Mouse (Mus musculus): Measurements from ENCODE around the gene Bcor. TPM values are rescaled to one million over a fixed set of nuclear protein-coding genes. Genes with fewer than 3 reads are reported as not detected.

Gene Bcor
- polyA plus RNA-seq, 1 experiment from 2014 or later, result 14.5 TPM

DNA sequence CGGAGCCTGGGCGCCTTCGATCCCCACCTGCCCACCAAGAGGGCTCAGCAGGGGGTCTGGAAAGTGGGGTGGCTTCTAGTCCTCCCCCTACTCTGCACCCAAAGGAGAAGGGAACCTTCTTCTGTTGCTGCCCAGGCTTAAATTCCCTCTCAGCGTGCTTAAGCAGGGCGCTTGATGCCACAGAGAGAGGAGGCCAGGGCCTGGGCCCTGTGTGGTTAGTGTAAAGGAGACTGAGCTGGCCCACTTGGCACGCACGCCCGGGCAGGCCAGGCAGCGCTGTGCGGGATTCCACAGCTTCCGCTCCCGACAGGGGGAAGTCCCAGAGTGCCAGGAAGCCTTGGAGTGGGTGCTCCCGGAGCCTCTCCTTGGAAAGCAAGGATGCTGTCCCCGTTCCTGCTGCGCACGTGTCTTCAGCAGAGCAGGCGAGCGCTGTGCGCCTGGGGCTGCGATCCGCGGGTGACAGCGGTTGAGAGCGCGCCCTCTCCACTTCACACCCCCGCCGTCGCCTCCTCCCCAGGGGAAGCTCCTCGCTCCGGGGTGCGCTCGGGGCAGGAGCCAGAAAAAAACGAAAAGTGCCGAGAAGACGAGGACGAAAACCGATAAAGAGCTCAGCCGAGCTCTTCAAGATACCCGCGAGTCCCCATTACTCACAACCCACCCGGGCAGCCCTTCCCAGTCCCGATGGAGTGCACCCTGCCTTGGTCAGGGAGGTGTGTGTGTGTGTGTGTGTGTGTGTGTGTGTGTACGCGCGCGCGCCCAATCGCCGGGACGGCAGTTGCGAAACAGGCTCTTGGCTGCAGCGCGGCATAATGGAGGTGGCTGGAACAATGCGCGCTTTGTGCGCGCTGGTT, 153.9 kb downstream of the Bcor start:
- peak overlapping the region; percentile 89 for H3K4me2 ChIP-seq
- 4% methylated on average over 57 of the region's 57 CpGs for WGBS
- peak overlapping the region; percentile 54 for H3K4me3 ChIP-seq (ENCODE audit: low read depth, low read length)
- peak overlapping the region; percentile 97 for H3K27ac ChIP-seq (ENCODE audit: low read depth, low read length)
- H3K9me3 ChIP-seq (ENCODE audit: control insufficient read depth, low read length), result no peaks in the 10 kb centered on the region
- H3K27me3 ChIP-seq (replicated peaks; ENCODE audit: control insufficient read depth, insufficient read depth, low read length), result peaks cover 61% of the 10 kb centered on the region
- H3K9ac ChIP-seq (ENCODE audit: low read depth, low read length), result peak overlapping the region; percentile 84
- DNase-seq (ENCODE audit: low spot score) (peak; percentile 68), ATAC-seq (replicated peaks; ENCODE audit: low FRiP score) (peak; percentile 18)
- no peaks in the 10 kb centered on the region for H3K36me3 ChIP-seq (ENCODE audit: control insufficient read depth, insufficient read depth, low read length)
- H3K4me1 ChIP-seq (replicated peaks; ENCODE audit: control insufficient read depth, insufficient read depth, low read length), result peaks cover 20% of the 10 kb centered on the region

GRCm38 (mm10) chrX:12005181-12006030, 154.7 kb downstream of the Bcor start:
- WGBS, result 6% methylated on average over 38 of the region's 38 CpGs
- ATAC-seq (replicated peaks; ENCODE audit: low FRiP score), result peak; percentile 62
- Histone ChIP-seq H3K4me2 (peak overlapping the region; percentile 89), H3K9ac (ENCODE audit: low read depth, low read length) (peak overlapping the region; percentile 84), H3K36me3 (ENCODE audit: control insufficient read depth, insufficient read depth, low read length) (no peaks in the 10 kb centered on the region), H3K27ac (ENCODE audit: low read depth, low read length) (peak overlapping the region; percentile 97), H3K4me3 (ENCODE audit: low read depth, low read length) (peak overlapping the region; percentile 54), H3K4me1 (replicated peaks; ENCODE audit: control insufficient read depth, insufficient read depth, low read length) (peaks cover 22% of the 10 kb centered on the region), H3K9me3 (ENCODE audit: control insufficient read depth, low read length) (no peaks in the 10 kb centered on the region), H3K27me3 (replicated peaks; ENCODE audit: control insufficient read depth, insufficient read depth, low read length) (peaks cover 70% of the 10 kb centered on the region)
- DNase-seq (ENCODE audit: low spot score), result peak; percentile 66

- H3K9me3 ChIP-seq (ENCODE audit: control insufficient read depth, low read length), result no peaks in the 10 kb centered on the region
- H3K9ac ChIP-seq (ENCODE audit: low read depth, low read length), result peak overlapping the region; percentile 48; the same call in 1 of the 2 replicates
- H3K4me3 ChIP-seq (ENCODE audit: low read depth, low read length), result no peak overlapping the region
- peak overlapping the region; percentile 28; the same call in 1 of the 2 replicates for H3K4me2 ChIP-seq
- peaks cover 26% of the 10 kb centered on the region for H3K4me1 ChIP-seq (replicated peaks; ENCODE audit: control insufficient read depth, insufficient read depth, low read length)
- H3K27me3 ChIP-seq (replicated peaks; ENCODE audit: control insufficient read depth, insufficient read depth, low read length), result peaks cover 80% of the 10 kb centered on the region
- 17% methylated on average over 16 of the region's 16 CpGs for WGBS
- ATAC-seq (replicated peaks; ENCODE audit: low FRiP score) (no peak), DNase-seq (ENCODE audit: low spot score) (no peak)
- no peaks in the 10 kb centered on the region for H3K36me3 ChIP-seq (ENCODE audit: control insufficient read depth, insufficient read depth, low read length)
- H3K27ac ChIP-seq (ENCODE audit: low read depth, low read length), result peak overlapping the region; percentile 97
Observed at GRCm38 (mm10) chrX:12004416-12004815, 155.7 kb downstream of the Bcor start.

GRCm38 (mm10) chrX:12003947-12004346, 156.2 kb downstream of the Bcor start:
- WGBS, result 16% methylated on average over 6 of the region's 6 CpGs
- peak overlapping the region; percentile 28; the same call in 1 of the 2 replicates for H3K4me2 ChIP-seq
- H3K27me3 ChIP-seq (replicated peaks; ENCODE audit: control insufficient read depth, insufficient read depth, low read length), result peaks cover 84% of the 10 kb centered on the region
- peaks cover 26% of the 10 kb centered on the region for H3K4me1 ChIP-seq (replicated peaks; ENCODE audit: control insufficient read depth, insufficient read depth, low read length)
- no peak overlapping the region for H3K4me3 ChIP-seq (ENCODE audit: low read depth, low read length)
- peak overlapping the region; percentile 97 for H3K27ac ChIP-seq (ENCODE audit: low read depth, low read length)
- DNase-seq (ENCODE audit: low spot score), result no peak
- ATAC-seq (replicated peaks; ENCODE audit: low FRiP score), result no peak
- no peaks in the 10 kb centered on the region for H3K36me3 ChIP-seq (ENCODE audit: control insufficient read depth, insufficient read depth, low read length)
- H3K9me3 ChIP-seq (ENCODE audit: control insufficient read depth, low read length), result no peaks in the 10 kb centered on the region
- H3K9ac ChIP-seq (ENCODE audit: low read depth, low read length), result peak overlapping the region; percentile 48; the same call in 1 of the 2 replicates

- Histone ChIP-seq H3K27ac (ENCODE audit: low read depth, low read length) (peak overlapping the region; percentile 97), H3K4me3 (ENCODE audit: low read depth, low read length) (peak overlapping the region; percentile 31), H3K9me3 (ENCODE audit: control insufficient read depth, low read length) (no peaks in the 10 kb centered on the region), H3K4me2 (peak overlapping the region; percentile 60), H3K36me3 (ENCODE audit: control insufficient read depth, insufficient read depth, low read length) (no peaks in the 10 kb centered on the region), H3K4me1 (replicated peaks; ENCODE audit: control insufficient read depth, insufficient read depth, low read length) (peaks cover 29% of the 10 kb centered on the region), H3K27me3 (replicated peaks; ENCODE audit: control insufficient read depth, insufficient read depth, low read length) (peaks cover 84% of the 10 kb centered on the region), H3K9ac (ENCODE audit: low read depth, low read length) (peak overlapping the region; percentile 63)
- WGBS, result 0% methylated on average over 1 of the region's 1 CpGs
- DNase-seq (ENCODE audit: low spot score) (no peak), ATAC-seq (replicated peaks; ENCODE audit: low FRiP score) (peak; percentile 61)
Observed at GRCm38 (mm10) chrX:12003539-12003938, 156.6 kb downstream of the Bcor start.

DNA sequence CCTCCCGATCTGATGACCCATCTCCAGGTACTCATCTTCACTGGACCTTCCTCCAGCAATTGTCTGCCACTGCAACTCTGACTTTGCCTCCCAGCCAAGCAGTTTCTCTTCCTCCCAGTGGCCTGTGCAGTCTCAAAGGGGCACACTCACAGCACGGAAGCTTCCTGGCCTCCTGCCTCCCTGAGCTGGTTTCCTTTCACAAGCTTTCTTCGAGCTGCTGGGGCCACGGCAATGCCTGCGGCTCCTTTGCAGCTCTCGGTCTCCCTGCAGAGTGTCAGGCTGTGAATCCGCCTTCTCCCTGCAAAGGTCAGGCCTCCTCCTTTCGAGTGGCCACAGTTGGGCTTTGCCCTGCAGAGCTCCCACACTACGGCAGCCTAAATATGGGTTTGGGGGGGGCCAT, 157.0 kb downstream of the Bcor start:
- Histone ChIP-seq H3K36me3 (ENCODE audit: control insufficient read depth, insufficient read depth, low read length) (no peaks in the 10 kb centered on the region), H3K9me3 (ENCODE audit: control insufficient read depth, low read length) (no peaks in the 10 kb centered on the region), H3K27ac (ENCODE audit: low read depth, low read length) (peak overlapping the region; percentile 96), H3K4me2 (peak overlapping the region; percentile 60), H3K9ac (ENCODE audit: low read depth, low read length) (peak overlapping the region; percentile 63), H3K4me3 (ENCODE audit: low read depth, low read length) (peak overlapping the region; percentile 31), H3K27me3 (replicated peaks; ENCODE audit: control insufficient read depth, insufficient read depth, low read length) (peaks cover 86% of the 10 kb centered on the region), H3K4me1 (replicated peaks; ENCODE audit: control insufficient read depth, insufficient read depth, low read length) (peaks cover 30% of the 10 kb centered on the region)
- WGBS, result 5% methylated on average over 9 of the region's 9 CpGs
- DNase-seq (ENCODE audit: low spot score), result no peak
- no peak for ATAC-seq (replicated peaks; ENCODE audit: low FRiP score)

- Histone ChIP-seq H3K4me2 (peak overlapping the region; percentile 60), H3K36me3 (ENCODE audit: control insufficient read depth, insufficient read depth, low read length) (no peaks in the 10 kb centered on the region), H3K4me3 (ENCODE audit: low read depth, low read length) (peak overlapping the region; percentile 25), H3K9ac (ENCODE audit: low read depth, low read length) (peak overlapping the region; percentile 63), H3K4me1 (replicated peaks; ENCODE audit: control insufficient read depth, insufficient read depth, low read length) (peaks cover 30% of the 10 kb centered on the region), H3K9me3 (ENCODE audit: control insufficient read depth, low read length) (no peaks in the 10 kb centered on the region), H3K27ac (ENCODE audit: low read depth, low read length) (peak overlapping the region; percentile 96), H3K27me3 (replicated peaks; ENCODE audit: control insufficient read depth, insufficient read depth, low read length) (peaks cover 83% of the 10 kb centered on the region)
- DNase-seq (ENCODE audit: low spot score) (no peak), ATAC-seq (replicated peaks; ENCODE audit: low FRiP score) (no peak)
- WGBS, result 27% methylated on average over 6 of the region's 6 CpGs
Observed at GRCm38 (mm10) chrX:12002596-12002995, 157.6 kb downstream of the Bcor start.

- ATAC-seq (replicated peaks; ENCODE audit: low FRiP score) (no peak), DNase-seq (ENCODE audit: low spot score) (no peak)
- Histone ChIP-seq H3K9ac (ENCODE audit: low read depth, low read length) (peak overlapping the region; percentile 60), H3K27ac (ENCODE audit: low read depth, low read length) (peak overlapping the region; percentile 52), H3K36me3 (ENCODE audit: control insufficient read depth, insufficient read depth, low read length) (no peaks in the 10 kb centered on the region), H3K4me3 (ENCODE audit: low read depth, low read length) (peak overlapping the region; percentile 25), H3K27me3 (replicated peaks; ENCODE audit: control insufficient read depth, insufficient read depth, low read length) (peaks cover 78% of the 10 kb centered on the region), H3K9me3 (ENCODE audit: control insufficient read depth, low read length) (no peaks in the 10 kb centered on the region), H3K4me2 (peak overlapping the region; percentile 60), H3K4me1 (replicated peaks; ENCODE audit: control insufficient read depth, insufficient read depth, low read length) (peaks cover 31% of the 10 kb centered on the region)
- 2% methylated on average over 3 of the region's 3 CpGs for WGBS
Observed at GRCm38 (mm10) chrX:12001969-12002368, 158.2 kb downstream of the Bcor start.

Measured in liver, embryonic 11.5 days (tissue).